Mouse (Mus musculus) thymus, postnatal 0 days (tissue): ENCODE measurements around the gene Agmat. TPM values are rescaled to one million over a fixed set of nuclear protein-coding genes. Genes with fewer than 3 reads are reported as not detected.

Experiments used
- DNase-seq: peaks from one replicate; pipeline ENCODE4 v3.0.0-alpha.2; 2015; ENCODE audit warnings: low spot score
- polyA plus RNA-seq: library from polyadenylated mRNA; unstranded; fragments of >200 nt; fragmentation: Nextera tagmentation; extraction: Ambion mirVana; gene quantifications from 2 replicates; pipeline ENCODE4 v1.2.1, GENCODE M21; 2015

The Agmat gene
- polyA plus RNA-seq: 0.22 TPM in 1 of 2 replicates, not detected in the other

GRCm38 (mm10) chr4:141746578-141747346, at the start of gene Agmat:
TSS of gene Agmat (plus strand) at chr4:141746672.
- no peak for DNase-seq

DNA sequence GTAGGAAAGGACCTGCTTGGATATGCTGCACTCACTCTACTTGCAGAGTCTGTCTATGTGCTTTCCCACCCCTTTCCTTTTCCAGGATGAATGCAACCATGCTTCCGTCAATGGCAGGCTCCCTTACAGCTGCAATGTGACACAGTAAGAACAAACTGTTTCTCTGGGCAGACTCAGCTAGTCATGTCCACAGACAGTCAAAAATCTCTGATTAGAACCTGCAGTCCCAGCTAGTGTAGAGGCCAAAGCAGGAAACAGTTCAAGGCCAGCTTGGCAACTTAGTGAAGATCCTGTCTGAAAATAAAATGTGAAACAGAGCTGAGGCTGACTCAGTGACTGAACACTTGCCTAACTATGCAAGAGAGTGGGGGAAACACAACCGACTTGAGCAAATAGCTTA, 41.8 kb upstream of the Agmat start:
- no peak for DNase-seq

GRCm38 (mm10) chr4:141705331-141705730, 41.1 kb upstream of the Agmat start:
- DNase-seq: no peak

DNA sequence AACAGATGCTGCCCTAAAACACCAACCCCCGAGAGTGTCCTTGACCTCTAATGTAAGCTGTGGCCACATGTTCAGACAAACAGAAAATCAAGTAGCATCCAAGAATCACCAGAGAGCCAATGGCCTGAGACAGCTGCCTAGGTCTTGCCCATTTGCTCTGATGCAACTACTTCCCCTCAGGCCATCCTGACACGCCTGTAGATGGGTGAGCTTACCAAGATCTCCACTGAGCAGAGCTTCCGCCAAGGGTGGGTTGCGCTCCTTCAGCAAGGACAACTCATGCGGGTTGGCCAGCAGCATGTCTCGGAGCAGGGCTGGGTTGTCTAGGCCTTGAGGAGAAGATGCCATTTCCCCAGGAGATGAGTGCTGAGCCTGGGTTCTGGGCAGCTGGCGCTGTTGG, 38.5 kb upstream of the Agmat start:
- no peak for DNase-seq

- DNase-seq: no peak
Observed at GRCm38 (mm10) chr4:141708971-141709370, 37.5 kb upstream of the Agmat start.

DNA sequence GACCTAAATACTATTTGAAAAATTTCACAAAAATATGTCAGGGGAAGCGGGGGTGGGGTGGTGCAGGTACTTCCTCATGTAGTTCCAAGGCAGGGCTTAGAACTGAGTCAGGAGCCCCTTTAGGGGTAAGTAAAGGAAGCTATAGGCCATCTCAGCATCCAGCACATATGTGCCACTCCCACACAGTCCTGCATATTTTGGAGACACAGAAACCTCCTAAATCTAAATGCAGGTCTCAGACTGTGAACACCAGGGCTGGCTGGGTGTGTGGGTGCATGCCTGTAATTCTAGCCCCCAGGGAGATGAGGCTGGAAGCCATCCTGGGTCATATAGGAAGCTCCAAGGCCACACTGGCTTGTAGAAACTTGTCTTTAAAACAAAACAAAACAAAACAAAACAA, 35.2 kb upstream of the Agmat start:
- no peak for DNase-seq

GRCm38 (mm10) chr4:141713598-141714142, 32.8 kb upstream of the Agmat start:
- no peak for DNase-seq

GRCm38 (mm10) chr4:141715027-141715426, 31.4 kb upstream of the Agmat start:
- DNase-seq: no peak

DNA sequence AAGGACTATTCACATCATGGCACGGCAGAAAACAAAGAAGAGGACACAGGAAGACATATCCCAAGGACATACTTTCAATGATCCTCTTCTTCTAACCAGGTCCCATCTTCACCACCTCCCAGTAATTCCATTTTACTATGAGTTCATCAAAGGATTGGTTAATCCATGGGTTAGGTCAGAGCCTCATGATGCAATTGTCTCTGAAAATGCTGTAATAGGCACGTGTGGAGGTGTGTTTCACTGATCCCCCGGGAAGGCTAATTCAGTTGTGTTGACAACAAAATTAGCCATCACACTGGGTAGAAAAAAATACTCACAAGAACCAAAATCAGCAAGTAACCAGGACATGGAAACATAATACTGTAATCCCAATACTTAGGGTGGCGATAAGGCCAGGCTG, 28.8 kb upstream of the Agmat start:
- DNase-seq: no peak

DNA sequence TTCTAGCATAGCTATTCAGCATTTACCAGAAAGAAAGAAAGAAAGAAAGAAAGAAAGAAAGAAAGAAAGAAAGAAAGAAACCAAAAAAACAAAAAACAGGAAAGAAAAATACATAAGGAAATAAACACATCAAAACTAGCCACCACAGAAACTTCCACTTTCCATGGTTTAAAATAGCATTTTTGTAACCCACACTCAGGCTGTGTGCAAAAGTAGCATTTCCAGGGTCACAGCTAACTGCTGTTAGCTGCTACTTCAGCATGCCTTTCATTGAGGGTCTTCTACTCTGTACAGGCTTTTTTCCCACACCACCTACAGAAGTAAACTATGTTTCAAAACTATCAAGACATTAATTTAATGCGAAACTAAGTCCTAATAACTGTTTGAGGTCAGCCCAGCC, 27.2 kb upstream of the Agmat start:
- no peak for DNase-seq

DNA sequence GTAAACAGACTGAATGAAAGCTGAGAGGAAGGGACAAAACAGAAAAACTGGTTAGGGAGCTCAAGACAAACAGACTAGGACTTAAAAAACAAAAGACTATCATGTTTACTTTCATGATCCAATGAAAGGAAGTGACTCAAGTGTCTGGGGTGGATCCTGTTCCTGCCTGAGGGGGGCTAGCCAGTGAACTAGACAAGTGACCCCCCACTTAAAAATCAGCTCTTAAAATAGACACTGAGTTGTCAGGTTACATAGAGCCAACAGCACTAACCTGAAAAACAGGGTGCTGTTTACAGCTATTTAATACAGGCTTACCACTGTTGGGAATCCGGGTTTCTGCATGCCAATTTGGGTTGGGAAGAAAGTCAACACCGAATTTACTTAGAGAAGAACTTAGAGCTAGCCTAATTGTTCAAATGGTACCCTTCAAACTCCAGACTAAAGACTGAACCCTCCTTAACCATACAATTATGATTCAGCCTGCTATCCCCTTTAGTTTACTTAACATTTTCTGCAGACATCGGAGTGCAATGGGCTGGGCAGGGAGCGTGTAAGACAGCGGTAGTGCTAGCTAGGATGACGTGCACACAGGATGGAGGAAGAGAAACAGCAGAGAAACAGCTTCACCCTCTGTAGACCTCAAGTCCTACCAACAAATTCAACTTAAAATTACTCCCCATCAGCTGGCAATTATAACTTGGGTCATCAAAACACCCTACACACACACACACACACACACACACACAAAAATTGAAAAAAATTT, 25.5 kb upstream of the Agmat start:
- DNase-seq: no peak

- no peak for DNase-seq
Observed at GRCm38 (mm10) chr4:141721961-141722360, 24.5 kb upstream of the Agmat start.

DNA sequence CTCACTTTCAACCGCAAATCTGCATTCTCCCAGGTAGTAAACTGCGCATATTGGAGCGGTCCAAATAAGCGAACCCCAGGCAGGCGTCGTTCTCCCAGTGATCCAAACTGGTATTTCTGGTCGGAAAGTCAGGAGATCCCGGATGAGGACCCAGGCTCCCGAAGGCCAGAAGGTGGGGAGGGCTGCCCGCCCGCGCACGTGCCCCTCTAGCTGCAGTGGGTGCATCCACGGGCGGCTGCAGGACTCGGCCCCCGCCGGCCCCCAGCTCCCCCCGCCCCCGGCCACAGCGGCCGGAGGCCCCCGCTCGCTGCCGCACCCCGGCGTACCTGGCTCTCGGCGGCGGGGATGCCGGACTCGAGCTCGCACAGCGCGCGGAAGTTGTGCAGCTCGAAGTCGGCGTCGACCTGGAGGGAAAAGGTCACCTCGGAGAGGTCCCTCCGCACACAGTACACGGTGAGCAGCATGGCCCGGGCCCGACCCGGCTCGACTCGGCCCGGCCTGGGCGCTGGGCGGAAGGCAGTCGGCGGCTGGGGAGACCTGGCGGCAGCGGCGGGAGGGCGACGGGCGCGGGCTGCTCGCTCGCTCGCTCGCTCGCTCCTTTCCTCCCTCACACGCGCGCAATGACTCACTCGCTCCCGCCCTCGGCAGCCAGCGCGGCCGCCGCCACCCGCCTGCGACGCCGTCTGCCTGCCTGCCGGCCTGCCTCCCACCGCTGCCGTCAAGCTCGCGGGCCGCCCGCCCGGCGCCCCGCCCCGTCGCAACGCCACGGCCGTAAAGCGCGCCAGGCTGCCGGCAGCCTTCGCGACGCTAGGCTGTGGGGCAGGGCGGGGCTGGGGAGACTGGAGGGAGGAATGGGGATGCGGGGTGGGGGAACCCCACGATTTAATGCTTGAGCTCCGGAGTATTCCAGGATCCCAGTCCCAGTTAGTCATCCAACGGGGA, 23.5 kb upstream of the Agmat start, which contains the start of gene Ddi2:
Gene Ddi2, minus strand, starts transcription at position 689 of the 942 bp plus-strand sequence.
- peak; percentile 91 for DNase-seq

GRCm38 (mm10) chr4:141723673-141724068, 22.8 kb upstream of the Agmat start:
- no peak for DNase-seq

GRCm38 (mm10) chr4:141724594-141724993, 21.9 kb upstream of the Agmat start:
- no peak for DNase-seq

DNA sequence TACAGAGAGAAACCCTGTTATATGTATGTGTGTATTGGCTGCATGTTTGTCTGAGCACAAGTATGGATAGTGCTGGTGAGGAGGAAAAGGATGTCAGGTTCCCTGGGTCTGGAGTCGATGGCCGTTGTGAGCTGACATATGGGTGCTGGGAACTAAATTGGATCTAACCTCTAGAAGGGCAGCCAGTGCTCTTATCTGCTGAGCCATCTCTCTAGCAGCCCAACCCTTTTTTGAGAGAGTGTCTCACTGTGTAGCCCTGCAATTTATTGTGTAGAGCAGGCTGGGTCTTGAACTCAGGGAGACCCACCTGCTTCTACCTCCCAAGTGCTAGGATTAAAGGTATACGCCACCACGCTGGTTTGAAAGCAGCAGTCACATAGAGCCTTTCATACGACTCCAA, 21.2 kb upstream of the Agmat start:
- DNase-seq: no peak

DNA sequence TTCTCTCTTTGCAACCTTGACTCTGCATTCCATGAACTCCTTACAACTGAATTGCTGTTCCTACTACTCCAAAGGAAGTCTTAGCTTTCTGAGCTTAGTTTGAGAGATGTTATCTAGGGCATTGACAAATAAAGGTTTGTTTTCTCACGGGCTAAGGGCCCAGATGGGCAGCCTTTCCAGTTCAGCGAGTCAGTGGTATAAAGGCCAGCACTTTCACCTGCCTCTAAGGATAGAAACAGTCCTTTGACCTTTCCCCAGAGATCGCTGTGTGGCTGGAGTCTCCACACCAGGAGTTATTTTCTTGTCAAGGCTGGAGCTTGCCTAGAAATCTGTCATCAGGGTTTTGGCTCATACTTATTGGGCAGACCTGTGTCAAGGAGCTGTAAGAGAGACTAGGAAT, 20.7 kb upstream of the Agmat start:
- DNase-seq: no peak

GRCm38 (mm10) chr4:141729266-141729665, 17.2 kb upstream of the Agmat start:
- no peak for DNase-seq

DNA sequence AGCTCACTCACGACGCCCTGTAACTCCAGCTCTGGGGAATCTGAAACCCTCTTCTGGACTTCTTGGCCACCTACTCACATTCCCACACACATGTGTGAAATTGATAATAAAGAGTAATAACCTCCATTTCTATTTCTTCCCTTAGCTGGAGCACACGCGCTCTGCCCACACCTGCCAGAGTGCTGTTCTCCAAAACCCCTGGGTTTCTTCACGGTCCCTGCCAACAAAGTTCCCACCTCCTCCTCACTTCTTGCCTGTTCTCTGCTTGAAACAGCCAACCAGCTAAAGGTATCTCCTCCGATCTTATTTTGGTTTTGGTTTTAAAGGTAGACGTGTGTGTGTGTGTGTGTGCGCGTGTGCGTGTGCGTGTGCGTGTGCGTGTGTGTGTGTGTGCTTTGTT, 16.1 kb upstream of the Agmat start:
- no peak for DNase-seq

GRCm38 (mm10) chr4:141731766-141732165, 14.7 kb upstream of the Agmat start:
- no peak for DNase-seq
